Mouse (Mus musculus) CH12.LX (cell line): ENCODE results near the gene Smyd3.

Experiments
- CTCF ChIP-seq, 2 experiments: IDR thresholded peaks in 1 of 2; conservative IDR thresholded peaks in 1 of 2; 2 replicates each; pipeline ENCODE4 v1.5.1; 2011 to 2012; ENCODE audit warnings: low read depth in 2 of 2, low read length in 2 of 2, improper control_type of control experiment in 1 of 2, inconsistent platforms in 1 of 2, mild to moderate bottlenecking in 1 of 2, moderate library complexity in 1 of 2
- POLR2A ChIP-seq: IDR thresholded peaks from 2 replicates; pipeline ENCODE4 v1.6.1; 2011; ENCODE audit warnings: low read depth, mild to moderate bottlenecking, improper control_type of control experiment, low read length

- TF ChIP-seq CTCF (conservative IDR thresholded peaks at IDR 0.05 in 1 of 2, IDR thresholded peaks at IDR 0.05 in 1 of 2; ENCODE audit: low read depth in 2 of 2, low read length in 2 of 2), result no peak
- TF ChIP-seq POLR2A, result no peak
These were observed 453.1 kb downstream of the Smyd3 start for GRCm38 (mm10) chr1:179064601-179065293.
